Mouse (Mus musculus) liver, embryonic 15.5 days (tissue): Measurements from ENCODE around the gene Gm44503. TPM values are rescaled to one million over a fixed set of nuclear protein-coding genes. Genes with fewer than 3 reads are reported as not detected.
A peak's percentile ranks its signal among the peaks of the same experiment; 100 is the strongest.

Source experiments
- ATAC-seq: fragments of 200-750 bp; cut with Nextera tagmentation; 2 replicates; pipeline ENCODE4 v1.8.0; 2017; ENCODE audit warnings: moderate number of reproducible peaks, mild to moderate bottlenecking, moderate library complexity; ENCODE audit not compliant: insufficient read depth
- H3K27ac ChIP-seq: fragments of 300-500 bp; sonication (generic); replicated peaks from 2 replicates; pipeline ENCODE4 v1.5.1; 2015; ENCODE audit warnings: mild to moderate bottlenecking, inconsistent platforms
- H3K27me3 ChIP-seq: fragments of 300-500 bp; sonication (generic); 2 replicates; pipeline ENCODE4 v1.6.1; 2015; ENCODE audit warnings: mild to moderate bottlenecking, inconsistent platforms
- H3K36me3 ChIP-seq: fragments of 300-500 bp; sonication (generic); replicated peaks from 2 replicates; pipeline ENCODE4 v1.6.1; 2015; ENCODE audit warnings: moderate library complexity, mild to moderate bottlenecking, inconsistent platforms
- H3K4me1 ChIP-seq: fragments of 300-500 bp; sonication (generic); replicated peaks from 2 replicates; pipeline ENCODE4 v1.6.1; 2015; ENCODE audit warnings: inconsistent platforms
- H3K4me2 ChIP-seq: fragments of 300-500 bp; sonication (generic); 2 replicates; pipeline ENCODE4 v1.6.1; 2015; ENCODE audit warnings: moderate library complexity, mild to moderate bottlenecking, inconsistent platforms
- H3K4me3 ChIP-seq: fragments of 300-500 bp; sonication (generic); replicated peaks from 2 replicates; pipeline ENCODE4 v1.5.1; 2015; ENCODE audit warnings: mild to moderate bottlenecking, inconsistent platforms
- H3K9ac ChIP-seq: fragments of 300-500 bp; sonication (generic); 2 replicates; pipeline ENCODE4 v1.6.1; 2015; ENCODE audit warnings: moderate library complexity, mild to moderate bottlenecking, inconsistent platforms
- H3K9me3 ChIP-seq: fragments of 300-500 bp; sonication (generic); replicated peaks from 2 replicates; pipeline ENCODE4 v1.6.1; 2016; ENCODE audit warnings: inconsistent platforms
- WGBS: fragments of 180-500 bp; shearing (Covaris S2); methylation state at CpG from one replicate; pipeline ENCODE4 v1.1.7; 2015; ENCODE audit warnings: mixed read lengths; ENCODE audit not compliant: insufficient replicate concordance; 5-methylcytosine and 5-hydroxymethylcytosine counted together
- polyA plus RNA-seq: library from polyadenylated mRNA; unstranded; fragments of >200 nt; fragmentation: Nextera tagmentation; extraction: Ambion mirVana; gene quantifications from 2 replicates; pipeline ENCODE4 v1.2.1, GENCODE M21; 2015

Gene Gm44503
- polyA plus RNA-seq, 1 experiment from 2014 or later = not detected

GRCm38 (mm10) chr9:73001314-73002011, 42.8 kb downstream of the Gm44503 start:
- no peak overlapping the region for H3K4me3 ChIP-seq
- no peak overlapping the region for H3K4me2 ChIP-seq
- H3K4me1 ChIP-seq = no peaks in the 10 kb centered on the region
- no peaks in the 10 kb centered on the region for H3K9me3 ChIP-seq
- H3K27ac ChIP-seq = peak overlapping the region; percentile 24; the same call in 1 of the 2 replicates
- WGBS = 60% methylated on average over 13 of the region's 13 CpGs
- H3K36me3 ChIP-seq = peaks cover 8% of the 10 kb centered on the region
- no peak overlapping the region for H3K9ac ChIP-seq
- H3K27me3 ChIP-seq = no peaks in the 10 kb centered on the region
- no peak for ATAC-seq

DNA sequence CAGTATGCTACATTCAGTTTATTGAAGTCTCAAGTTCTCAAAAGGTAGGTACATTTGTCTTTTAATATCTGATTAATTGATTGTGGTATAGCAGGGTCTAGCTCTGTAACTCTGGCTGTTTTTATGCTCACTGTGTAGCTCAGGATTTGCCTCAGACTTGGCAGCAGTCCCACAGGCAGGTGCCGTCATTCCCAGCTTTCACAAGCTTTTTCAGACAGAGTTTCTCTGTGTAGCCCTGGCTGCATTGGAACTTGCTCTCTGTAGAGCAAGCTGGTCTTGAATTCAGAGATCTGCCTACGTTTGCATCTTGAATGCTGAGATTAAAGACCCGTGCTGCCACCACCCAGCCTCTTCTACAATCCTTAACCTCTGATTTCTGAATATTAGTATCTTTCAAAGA, 43.5 kb downstream of the Gm44503 start:
- Histone ChIP-seq H3K27me3 (no peaks in the 10 kb centered on the region), H3K4me3 (no peak overlapping the region), H3K36me3 (peaks cover 8% of the 10 kb centered on the region), H3K4me2 (no peak overlapping the region), H3K27ac (peak overlapping the region; percentile 24; the same call in 1 of the 2 replicates), H3K9me3 (no peaks in the 10 kb centered on the region), H3K4me1 (no peaks in the 10 kb centered on the region), H3K9ac (no peak overlapping the region)
- no peak for ATAC-seq
- 56% methylated on average over 3 of the region's 3 CpGs for WGBS

DNA sequence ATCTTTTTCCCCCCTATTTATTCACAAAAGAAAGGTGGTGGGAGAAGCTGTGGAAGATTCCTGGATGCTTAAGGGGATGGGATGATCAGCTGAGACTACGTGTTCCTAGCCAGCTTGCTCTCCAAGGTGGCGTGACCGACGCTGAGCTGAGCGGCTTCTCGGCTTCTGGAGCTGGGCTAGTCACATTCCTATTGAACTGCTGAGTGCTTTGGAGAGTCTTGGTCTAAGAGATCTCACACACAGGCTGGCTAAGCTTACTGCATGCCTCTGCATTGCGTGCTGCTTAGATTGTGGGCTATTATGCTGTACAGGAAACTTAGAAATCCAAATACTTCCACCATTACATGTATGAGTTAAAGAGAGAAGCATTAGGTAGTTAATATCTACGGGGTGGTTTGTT, 45.4 kb downstream of the Gm44503 start:
- Histone ChIP-seq H3K9me3 (no peaks in the 10 kb centered on the region), H3K27me3 (no peaks in the 10 kb centered on the region), H3K9ac (no peak overlapping the region), H3K4me3 (no peak overlapping the region), H3K27ac (no peak overlapping the region), H3K4me2 (no peak overlapping the region), H3K4me1 (no peaks in the 10 kb centered on the region), H3K36me3 (peaks cover 8% of the 10 kb centered on the region)
- WGBS = 82% methylated on average over 8 of the region's 8 CpGs
- ATAC-seq = no peak

GRCm38 (mm10) chr9:73005106-73005505, 46.5 kb downstream of the Gm44503 start:
- Histone ChIP-seq H3K36me3 (peaks cover 12% of the 10 kb centered on the region), H3K4me2 (no peak overlapping the region), H3K9ac (no peak overlapping the region), H3K27ac (no peak overlapping the region), H3K4me3 (no peak overlapping the region), H3K27me3 (no peaks in the 10 kb centered on the region), H3K4me1 (no peaks in the 10 kb centered on the region), H3K9me3 (no peaks in the 10 kb centered on the region)
- no peak for ATAC-seq
- WGBS = 70% methylated on average over 6 of the region's 6 CpGs

DNA sequence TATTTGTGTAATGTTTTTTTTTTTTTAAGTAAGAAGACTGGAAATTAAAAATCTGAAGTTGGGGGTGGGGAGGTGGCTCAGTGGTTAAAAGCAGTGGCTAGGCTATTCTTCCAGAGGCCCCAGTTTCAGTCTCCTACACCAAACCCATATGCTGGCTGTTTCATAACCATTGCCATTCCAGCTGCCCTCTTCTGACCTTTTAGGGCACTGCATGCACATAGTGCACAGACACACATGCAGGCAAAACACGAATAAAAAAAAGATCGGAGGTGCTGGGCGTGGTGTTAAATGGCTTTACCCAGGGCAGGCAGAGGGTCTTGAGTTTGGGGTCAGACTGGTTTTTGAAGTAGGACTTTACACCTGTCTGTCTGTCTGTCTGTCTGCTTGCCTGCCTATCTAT, 47.5 kb downstream of the Gm44503 start:
- no peaks in the 10 kb centered on the region for H3K9me3 ChIP-seq
- H3K9ac ChIP-seq = no peak overlapping the region
- H3K4me1 ChIP-seq = no peaks in the 10 kb centered on the region
- WGBS = 75% methylated on average over 3 of the region's 3 CpGs
- no peak overlapping the region for H3K4me2 ChIP-seq
- ATAC-seq = no peak
- no peak overlapping the region for H3K27ac ChIP-seq
- H3K4me3 ChIP-seq = no peak overlapping the region
- H3K27me3 ChIP-seq = no peaks in the 10 kb centered on the region
- peaks cover 19% of the 10 kb centered on the region for H3K36me3 ChIP-seq

GRCm38 (mm10) chr9:73008384-73008783, 49.7 kb downstream of the Gm44503 start:
- no peak overlapping the region for H3K9ac ChIP-seq
- ATAC-seq = no peak

DNA sequence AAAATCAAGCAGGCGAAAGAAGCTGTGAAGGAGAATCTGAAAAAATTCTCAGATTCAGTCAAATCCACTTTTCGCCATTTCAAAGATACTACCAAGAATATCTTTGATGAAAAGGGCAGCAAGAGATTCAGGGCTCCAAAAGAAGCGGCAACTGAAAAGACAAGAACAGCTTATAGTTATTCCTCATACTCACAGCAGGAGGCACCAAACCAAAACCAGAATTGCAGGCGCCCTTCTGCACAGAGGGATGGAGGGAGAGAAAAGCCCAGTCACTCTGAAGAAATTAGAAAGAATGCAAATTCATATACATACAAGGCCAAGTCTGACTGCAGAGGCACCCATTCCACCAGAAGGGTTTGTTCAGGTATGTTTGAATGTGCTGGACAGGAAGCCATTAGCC, 54.0 kb downstream of the Gm44503 start:
- H3K4me3 ChIP-seq = no peak overlapping the region
- H3K27ac ChIP-seq = no peak overlapping the region
- no peak overlapping the region for H3K4me2 ChIP-seq
- WGBS = 81% methylated on average over 4 of the region's 4 CpGs
- peaks cover 57% of the 10 kb centered on the region for H3K36me3 ChIP-seq
- H3K27me3 ChIP-seq = no peaks in the 10 kb centered on the region
- no peak for ATAC-seq
- no peaks in the 10 kb centered on the region for H3K4me1 ChIP-seq
- H3K9me3 ChIP-seq = no peaks in the 10 kb centered on the region
- no peak overlapping the region for H3K9ac ChIP-seq

More at GRCm38 (mm10) chr9:73008384-73008783, 49.7 kb downstream of the Gm44503 start:
- H3K9me3 ChIP-seq = no peaks in the 10 kb centered on the region
- H3K36me3 ChIP-seq = peaks cover 35% of the 10 kb centered on the region
- 33% methylated on average over 3 of the region's 3 CpGs for WGBS
- no peak overlapping the region for H3K4me2 ChIP-seq
- H3K4me3 ChIP-seq = no peak overlapping the region
- H3K4me1 ChIP-seq = no peaks in the 10 kb centered on the region
- no peak overlapping the region for H3K27ac ChIP-seq
- no peaks in the 10 kb centered on the region for H3K27me3 ChIP-seq

- Histone ChIP-seq H3K9me3 (no peaks in the 10 kb centered on the region), H3K27ac (no peak overlapping the region), H3K27me3 (no peaks in the 10 kb centered on the region), H3K4me3 (no peak overlapping the region), H3K36me3 (peaks cover 60% of the 10 kb centered on the region), H3K4me1 (no peaks in the 10 kb centered on the region), H3K4me2 (no peak overlapping the region), H3K9ac (no peak overlapping the region)
- ATAC-seq = no peak
- WGBS = 73% methylated on average over 13 of the region's 13 CpGs
Measured at GRCm38 (mm10) chr9:73014724-73015123, 56.1 kb downstream of the Gm44503 start.

DNA sequence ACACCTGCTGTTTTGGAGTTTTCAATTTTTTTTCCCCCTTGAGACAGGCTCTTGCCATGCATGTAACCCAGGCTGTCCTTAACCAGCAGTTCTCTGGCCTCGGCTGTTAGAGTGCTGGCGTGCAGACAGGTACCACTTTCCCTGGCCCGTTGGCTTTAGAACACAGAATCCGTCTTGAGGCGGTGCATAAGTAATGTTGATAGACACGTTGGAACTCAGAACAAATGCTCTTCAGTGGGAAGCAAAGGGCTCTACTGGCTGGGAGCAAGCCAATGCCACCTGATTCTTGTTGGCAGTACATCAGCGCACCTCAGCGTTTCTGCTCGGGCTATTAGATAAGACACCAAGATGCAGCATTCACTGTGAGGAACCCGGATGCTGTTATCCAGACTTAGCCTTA, 61.2 kb downstream of the Gm44503 start:
- H3K36me3 ChIP-seq = peaks cover 33% of the 10 kb centered on the region
- no peak overlapping the region for H3K4me3 ChIP-seq
- H3K9ac ChIP-seq = no peak overlapping the region
- H3K27me3 ChIP-seq = no peaks in the 10 kb centered on the region
- H3K4me2 ChIP-seq = no peak overlapping the region
- no peak overlapping the region for H3K27ac ChIP-seq
- ATAC-seq = no peak
- no peaks in the 10 kb centered on the region for H3K4me1 ChIP-seq
- 76% methylated on average over 10 of the region's 10 CpGs for WGBS
- no peaks in the 10 kb centered on the region for H3K9me3 ChIP-seq

DNA sequence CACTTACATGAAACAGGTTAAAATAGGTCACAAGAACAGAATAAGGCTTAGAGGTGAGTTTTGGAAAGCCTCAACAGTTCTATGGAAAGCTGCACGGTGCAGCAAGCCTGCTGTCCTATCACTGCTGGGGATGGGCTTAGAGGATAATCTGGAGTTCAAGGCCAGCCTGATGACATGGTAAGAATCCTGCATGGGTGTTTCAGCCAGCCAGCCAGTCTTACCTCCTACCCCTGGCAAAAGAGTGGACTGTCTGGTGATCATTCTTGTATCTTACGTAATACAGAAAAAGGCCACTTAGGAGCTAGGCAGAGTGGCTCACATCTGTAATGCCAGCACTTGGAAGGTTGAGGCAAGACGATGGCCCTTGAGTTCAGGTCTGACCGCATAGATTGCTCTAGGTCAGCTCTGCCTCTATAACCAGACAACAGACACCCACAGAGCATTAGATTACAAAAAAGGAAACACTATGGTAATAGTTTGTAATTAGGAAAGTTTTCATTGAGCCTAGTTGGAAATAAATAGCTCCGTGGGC, 62.0 kb downstream of the Gm44503 start:
- 76% methylated on average over 5 of the region's 5 CpGs for WGBS
- H3K4me1 ChIP-seq = no peaks in the 10 kb centered on the region

DNA sequence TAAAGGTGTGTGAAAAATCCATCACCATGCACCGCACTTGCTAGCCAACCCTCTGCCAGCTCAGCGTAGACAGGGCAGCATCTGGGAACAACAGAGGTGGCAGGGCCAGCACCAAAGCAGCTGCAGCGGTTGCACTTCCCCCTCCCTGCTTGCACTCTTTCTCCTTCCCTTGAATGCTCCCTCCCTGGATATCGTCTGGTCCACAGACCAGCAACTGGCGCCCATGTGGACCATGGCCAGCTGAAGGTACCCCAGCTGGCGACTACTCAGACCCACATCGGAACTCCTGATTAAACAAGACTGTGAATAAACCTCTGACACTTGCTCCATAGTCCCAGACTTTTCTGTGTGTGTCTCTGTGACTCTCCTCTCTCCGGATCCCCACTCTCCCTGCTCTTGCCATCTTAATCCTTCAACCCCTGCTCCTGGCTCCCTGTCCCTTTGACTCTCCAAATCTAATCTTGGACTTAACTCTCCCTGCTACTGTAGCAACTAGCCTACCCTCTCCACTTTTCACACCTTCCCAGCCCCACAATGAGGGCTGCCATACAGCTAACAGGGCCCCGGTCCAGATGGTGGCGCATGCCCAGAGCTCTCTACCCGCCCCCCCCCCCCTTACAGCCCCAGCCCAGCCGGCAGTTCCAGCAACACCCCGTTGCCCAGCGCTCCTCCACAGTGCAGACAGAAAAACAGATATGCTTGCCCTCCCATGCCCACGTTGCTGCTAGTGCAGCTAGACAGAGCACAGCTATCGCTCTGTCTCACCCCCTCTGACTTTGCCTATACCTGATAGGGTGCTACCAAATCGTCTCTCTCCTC, 67.4 kb downstream of the Gm44503 start:
- WGBS = 56% methylated on average over 17 of the region's 17 CpGs
- no peak overlapping the region for H3K4me2 ChIP-seq
- no peak for ATAC-seq
- no peak overlapping the region for H3K4me3 ChIP-seq
- H3K27ac ChIP-seq = no peak overlapping the region
- no peaks in the 10 kb centered on the region for H3K27me3 ChIP-seq
- peaks cover under 1% of the 10 kb centered on the region for H3K36me3 ChIP-seq
- H3K9ac ChIP-seq = no peak overlapping the region
- H3K4me1 ChIP-seq = no peaks in the 10 kb centered on the region
- H3K9me3 ChIP-seq = no peaks in the 10 kb centered on the region

More for the DNA sequence above, 62.0 kb downstream of the Gm44503 start:
- H3K4me2 ChIP-seq = no peak overlapping the region
- no peak overlapping the region for H3K27ac ChIP-seq
- ATAC-seq = no peak
- no peak overlapping the region for H3K9ac ChIP-seq
- no peaks in the 10 kb centered on the region for H3K9me3 ChIP-seq
- peaks cover 30% of the 10 kb centered on the region for H3K36me3 ChIP-seq
- no peaks in the 10 kb centered on the region for H3K27me3 ChIP-seq
- no peak overlapping the region for H3K4me3 ChIP-seq
